Mouse (Mus musculus): ENCODE measurements around the gene Tpmt.

The Tpmt gene

DNA sequence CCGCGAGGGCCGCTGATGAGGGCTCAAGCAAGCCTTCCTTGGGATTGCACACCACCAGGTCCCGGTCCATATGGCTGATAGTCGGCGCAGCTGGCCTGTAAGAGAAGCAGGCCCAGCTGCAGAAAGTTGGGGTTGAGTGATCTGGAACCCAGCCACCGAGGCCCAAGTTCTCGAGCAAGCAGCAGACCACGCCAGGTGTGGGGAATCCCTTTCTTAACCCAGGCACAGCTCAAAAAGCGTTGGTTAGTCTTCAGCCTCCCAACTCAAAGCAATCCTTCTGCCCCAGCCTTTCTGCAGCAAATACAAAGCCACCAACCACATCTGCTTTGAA, at the start of gene Tpmt:
TSS of gene Tpmt (minus strand) at position 121 of the 331 bp plus-strand sequence.
- DNase-seq (ENCODE audit: low read depth, low spot score) = no peak

DNA sequence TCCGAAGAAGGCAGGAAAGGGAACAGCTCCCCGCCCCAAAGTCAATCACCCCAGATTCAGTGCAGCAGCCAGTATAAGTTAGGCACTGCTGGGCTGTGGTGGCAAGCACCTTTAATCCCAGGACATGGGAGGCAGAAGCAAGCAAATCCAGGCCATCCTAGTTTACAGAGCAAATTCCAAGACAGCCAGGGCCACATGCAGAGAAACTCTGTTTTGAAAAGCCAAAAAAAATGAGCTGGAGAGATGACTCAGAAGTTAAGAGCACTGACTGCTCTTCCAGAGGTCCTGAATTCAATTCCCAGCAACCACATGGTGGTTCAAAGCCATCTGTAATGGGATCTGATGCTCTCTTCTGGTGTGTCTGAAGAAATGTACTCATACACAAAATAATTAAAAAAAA, 49.3 kb upstream of the Tpmt start:
- no peak for DNase-seq (ENCODE audit: low read depth, low spot score)

DNA sequence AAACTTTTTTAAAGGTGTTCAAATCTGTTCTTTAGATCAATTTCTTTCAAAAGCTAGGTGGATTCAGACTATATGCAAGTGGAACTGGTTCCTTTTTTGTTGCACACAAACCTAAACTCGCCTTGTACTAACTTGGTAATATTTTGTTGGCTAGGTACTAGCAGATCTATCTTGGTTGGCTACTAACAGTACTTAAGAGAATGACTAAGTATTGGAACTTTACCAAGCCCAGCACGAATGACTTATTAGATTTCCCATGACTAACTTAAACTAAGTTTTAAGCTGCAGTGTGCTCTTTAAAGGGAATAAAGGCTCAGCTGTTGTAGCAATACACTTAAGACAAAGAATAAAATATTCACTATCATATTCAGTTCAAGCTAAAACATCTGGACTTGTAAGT, 44.7 kb upstream of the Tpmt start:
- DNase-seq (ENCODE audit: low read depth, low spot score) = no peak

DNA sequence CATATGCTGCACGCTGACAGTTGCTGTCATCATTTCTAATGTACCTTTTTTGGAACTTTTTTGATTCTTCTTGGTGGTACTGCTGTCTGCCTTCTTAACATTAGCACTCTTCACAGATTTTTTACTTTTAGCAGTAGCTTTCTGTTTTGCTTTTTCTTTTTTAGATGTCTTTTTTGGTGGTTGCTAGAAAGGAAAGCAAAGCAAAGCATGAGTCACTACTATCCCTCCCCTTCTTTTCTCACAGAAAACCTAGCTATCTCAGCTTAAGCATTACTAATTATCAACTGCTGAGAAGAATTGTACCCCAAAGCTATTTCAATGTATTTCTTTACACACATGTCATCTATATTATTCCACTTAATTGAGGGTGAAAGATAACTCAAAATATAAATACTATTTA, 43.9 kb upstream of the Tpmt start:
- no peak for DNase-seq (ENCODE audit: low read depth, low spot score)

DNA sequence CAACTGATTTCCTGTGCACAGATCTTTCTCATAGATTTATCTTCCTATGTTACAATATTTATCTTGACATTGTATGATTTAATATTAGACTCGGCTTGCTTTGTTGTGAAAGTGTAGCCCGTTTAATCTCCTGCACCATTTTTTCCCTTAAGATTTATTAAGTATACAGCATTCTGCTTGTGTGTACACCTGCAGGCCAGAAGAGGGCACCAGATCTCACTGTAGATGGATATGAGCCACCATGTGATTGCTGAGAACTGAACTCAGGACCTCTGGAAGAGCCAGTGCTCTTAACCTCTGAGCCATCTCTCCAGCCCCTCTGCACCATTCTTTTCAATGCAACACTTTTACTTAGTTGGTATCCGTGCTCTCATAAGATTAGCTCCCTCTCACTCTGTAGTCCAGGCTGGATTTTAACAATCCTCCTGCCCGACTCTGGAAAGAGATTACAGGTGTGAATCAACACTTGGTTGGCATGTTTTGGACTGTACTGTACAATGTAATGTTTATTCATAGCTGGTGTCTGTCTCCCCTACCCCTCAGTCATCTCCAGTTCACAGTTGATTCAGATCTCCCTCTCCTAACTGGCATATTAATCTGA, 36.5 kb upstream of the Tpmt start:
- no peak for DNase-seq (ENCODE audit: low read depth, low spot score)

DNA sequence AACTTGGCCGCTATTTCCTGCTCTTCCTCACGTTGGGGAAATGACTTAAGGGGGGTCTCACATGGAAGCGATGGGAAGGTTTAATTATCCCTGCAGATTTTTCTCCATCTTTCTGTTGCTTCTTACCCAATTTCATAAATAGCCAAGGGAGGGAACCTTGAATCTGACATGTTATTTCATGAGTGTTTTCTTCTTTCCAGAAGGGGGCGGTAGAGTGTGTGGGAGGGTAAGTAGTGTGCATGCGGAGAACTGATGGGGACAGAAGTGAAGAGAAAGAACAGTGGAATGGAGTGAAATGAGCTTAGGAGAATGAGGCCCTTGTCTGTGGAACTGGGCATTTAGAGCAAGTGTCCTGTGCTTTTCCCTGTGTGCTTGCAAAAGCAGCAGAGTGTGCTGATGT, 34.3 kb upstream of the Tpmt start:
- DNase-seq (ENCODE audit: low read depth, low spot score) = no peak

DNA sequence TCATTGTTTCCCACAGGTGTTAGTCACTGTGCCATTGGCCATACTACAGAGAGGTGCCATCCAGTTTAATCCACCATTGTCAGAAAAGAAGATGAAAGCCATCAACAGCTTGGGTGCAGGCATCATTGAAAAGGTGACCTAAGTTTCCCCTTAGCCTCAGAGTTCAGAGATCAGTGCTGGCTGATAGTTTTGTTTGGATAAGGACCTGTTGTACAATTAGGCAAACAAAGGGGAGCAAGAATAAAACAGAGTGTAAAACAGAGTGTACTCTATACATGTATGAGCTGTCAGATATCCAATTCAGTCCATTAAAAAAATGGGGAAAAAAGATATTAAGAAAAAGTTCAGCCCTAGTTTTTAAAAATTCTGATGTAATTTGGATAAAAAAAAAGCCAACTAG, 32.8 kb upstream of the Tpmt start:
- no peak for DNase-seq (ENCODE audit: low read depth, low spot score)

DNA sequence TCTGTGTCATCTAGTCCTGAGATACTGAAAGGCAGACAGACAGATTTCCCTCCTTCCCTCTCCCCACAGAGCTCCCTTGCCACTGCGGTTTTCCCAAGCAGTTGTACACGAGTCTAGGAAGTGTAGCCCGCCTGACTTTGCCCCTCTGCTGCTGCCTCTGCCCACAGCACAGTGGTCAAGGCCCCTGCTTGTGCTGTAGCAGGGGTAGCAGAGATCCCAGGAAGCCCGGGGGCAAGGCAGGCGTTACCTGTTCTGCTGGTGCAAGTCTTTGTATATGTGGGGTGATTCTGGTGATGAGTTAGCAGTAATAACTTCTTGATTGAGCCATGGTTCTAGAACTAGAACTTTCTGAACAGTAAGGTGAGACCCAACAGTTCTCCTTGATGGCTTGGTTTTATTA, 31.6 kb upstream of the Tpmt start:
- DNase-seq (ENCODE audit: low read depth, low spot score) = no peak

DNA sequence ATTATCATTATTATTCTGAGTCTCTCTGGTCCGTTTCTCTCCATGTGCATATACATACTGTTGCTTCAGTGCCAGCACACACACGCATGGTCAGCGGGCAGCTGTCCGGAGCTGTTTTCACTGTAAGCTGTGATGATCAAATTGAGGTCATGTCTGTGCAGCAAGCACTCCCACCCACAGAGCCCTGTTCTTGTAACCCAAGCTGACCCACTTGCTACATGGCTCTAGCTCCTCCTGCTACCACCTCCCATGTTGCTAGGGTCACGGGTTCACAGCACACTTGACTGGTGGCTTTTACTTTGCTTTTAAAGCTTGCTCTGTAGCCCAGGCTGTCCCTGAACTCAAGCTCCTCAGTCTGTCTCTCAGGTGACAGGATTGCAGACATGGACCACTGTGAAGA, 27.9 kb upstream of the Tpmt start:
- DNase-seq (ENCODE audit: low read depth, low spot score) = no peak

DNA sequence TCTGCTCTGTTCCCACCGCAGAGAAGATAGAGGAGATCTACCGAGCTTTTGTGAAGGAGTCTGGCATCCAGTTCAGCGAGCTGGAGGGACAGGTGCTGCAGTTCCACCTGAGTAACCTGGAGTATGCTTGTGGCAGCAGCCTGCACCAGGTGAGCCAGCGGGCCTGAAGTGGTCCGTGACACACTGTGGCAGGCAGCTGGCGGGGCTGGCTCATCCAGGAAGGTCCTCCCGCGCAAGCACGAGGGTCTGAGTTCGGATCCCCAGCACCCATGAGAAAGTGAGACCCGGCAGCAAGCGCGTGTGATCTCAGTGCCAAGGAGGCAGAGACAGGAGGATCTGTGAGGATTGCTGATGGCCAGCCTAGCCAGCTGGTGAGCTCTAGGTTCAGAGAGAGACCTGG, 27.3 kb upstream of the Tpmt start:
- DNase-seq (ENCODE audit: low read depth, low spot score) = no peak

DNA sequence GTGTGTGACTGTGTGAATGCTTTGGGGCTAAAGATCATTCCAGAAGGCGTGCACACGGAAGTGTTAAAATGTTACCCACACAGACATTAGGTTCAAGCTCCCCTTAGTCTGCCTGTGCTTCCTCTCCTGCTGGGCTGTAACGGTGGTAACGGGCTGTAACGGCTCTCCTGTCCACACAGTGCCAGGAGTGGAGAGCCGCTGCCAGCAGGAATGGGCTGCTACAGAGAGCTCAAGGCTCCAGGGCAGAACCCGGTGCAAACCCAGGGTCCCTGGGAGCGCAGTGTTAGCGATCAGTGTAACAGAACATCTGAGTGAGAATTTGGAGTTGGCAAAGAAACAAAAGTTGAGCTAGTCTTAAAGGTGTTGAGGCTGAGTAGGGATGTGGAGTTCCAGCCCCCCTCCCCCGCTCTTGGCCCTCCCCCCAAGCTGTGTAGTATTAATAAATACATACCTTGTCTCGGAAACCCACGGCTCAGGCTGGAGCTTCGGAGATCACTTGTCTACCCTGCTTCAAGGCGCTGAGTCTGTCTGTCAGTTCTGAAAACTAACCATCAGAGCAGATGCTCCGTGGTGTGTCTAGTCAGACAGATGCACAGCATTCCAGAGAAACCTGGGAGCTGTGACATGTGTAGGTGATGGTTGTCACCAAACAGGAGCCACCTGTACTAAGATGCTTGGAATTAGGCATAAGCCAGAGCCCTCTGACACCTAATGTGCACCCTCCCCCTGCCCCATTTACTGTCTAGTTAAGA, 26.0 kb upstream of the Tpmt start:
- DNase-seq (ENCODE audit: low read depth, low spot score) = no peak

DNA sequence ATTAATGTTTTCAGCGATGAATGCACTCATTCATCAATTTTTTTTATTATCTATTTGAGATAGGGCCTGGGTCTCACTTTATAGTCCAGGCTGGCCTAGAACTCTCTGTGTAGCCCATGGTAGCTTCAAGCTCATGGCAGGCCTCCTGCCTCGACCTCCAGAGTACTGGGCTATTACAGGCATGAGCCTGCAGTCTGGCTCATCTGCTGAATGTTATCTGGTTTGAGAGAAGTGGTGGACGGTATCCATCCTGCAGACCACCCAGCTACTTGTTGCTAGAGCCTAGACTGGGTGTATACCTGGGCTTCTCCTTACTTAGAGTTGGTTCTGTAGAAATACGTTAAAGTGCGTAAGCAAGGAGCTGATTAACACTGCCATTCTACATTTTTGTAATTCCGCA, 22.5 kb upstream of the Tpmt start:
- no peak for DNase-seq (ENCODE audit: low read depth, low spot score)

DNA sequence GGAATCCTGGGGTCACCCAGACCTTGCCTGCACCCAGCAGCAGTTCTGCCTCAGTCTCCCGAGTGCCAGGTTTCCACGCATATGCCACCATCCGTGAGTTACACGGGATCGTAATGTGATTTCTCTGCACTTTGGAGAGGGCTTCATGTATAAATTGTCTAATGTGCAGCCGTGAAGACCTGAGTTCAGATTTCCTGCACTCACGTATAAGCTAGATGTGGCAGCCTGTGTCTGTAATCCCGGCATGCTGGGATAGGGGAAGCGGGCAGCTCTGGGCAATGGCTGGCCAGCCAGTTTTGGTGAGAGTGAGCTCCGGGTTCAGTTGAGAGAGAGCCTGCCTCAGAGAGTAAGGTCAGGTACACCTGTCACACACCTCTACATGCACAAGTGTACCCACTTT, 22.0 kb upstream of the Tpmt start:
- no peak for DNase-seq (ENCODE audit: low read depth, low spot score)

DNA sequence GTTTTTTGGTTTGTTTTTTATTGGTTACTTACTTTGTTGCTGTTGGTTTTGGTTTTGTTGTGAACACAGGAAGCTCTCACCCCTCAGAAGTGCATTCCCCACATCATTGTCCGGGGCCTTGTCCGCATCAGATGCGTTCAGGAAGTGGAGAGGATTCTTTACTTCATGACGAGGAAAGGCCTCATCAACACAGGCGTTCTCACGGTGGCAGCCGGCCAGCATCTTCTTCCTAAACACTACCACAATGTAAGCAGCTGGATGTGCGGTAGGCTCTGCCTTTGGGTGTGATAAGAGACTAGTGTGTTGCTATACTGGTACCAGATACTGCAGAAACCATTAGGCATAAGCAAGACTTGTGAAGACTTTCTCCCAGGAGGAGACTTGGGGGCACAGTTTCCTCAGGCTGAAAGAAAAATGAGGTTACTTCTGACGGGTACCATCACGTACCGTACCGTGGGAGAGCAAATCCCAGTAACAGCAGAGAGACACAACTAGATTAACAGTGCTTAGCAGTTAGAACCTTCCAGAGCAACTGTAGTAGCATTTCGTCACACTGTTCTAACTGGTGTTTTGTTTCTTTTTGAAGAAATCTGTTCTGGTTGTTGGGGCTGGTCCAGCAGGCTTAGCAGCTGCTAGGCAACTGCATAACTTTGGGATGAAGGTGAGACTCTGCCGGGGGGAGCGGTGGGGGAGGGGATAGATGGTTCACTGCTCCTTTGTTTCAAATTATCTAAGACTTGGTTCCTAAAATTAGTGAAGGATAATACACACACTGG, 19.6 kb upstream of the Tpmt start:
- DNase-seq (ENCODE audit: low read depth, low spot score) = no peak

DNA sequence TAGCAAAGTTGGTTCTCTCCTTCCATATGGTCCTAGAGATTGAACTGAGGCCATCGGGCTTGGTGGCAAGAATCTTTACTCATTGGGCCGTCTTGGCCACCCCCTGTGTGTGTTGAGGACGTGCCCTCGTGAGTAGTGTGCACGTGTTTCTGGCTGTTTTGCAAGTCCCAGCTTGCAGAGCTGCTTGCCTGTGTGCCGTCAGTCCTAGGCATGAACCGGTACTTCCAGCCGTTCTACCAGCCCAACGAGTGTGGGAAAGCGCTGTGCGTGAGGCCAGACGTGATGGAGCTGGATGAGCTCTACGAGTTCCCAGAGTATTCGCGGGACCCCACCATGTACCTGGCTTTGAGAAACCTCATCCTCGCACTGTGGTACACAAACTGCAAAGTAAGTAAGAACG, 18.2 kb upstream of the Tpmt start:
- no peak for DNase-seq (ENCODE audit: low read depth, low spot score)

DNA sequence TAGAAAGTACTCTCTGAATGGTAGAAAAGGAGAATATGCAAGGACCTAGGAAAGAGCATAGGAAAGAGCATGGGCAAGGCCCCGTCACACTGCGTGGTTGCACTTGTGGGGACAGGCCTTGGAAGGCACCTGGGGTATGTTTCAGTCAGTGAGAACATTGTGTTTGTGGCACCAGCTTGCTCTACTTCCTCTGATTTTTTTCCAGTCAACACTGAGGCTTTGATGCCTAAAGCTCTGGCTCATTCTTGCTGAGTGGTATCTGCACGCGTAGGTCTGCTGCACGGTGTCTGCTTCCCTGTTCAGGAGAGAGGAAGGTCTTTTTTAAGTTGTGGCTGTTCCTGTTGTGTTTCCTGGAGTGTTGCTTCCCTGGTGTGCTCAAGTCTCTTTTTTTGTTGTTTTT, 12.2 kb upstream of the Tpmt start:
- DNase-seq (ENCODE audit: low read depth, low spot score) = no peak

DNA sequence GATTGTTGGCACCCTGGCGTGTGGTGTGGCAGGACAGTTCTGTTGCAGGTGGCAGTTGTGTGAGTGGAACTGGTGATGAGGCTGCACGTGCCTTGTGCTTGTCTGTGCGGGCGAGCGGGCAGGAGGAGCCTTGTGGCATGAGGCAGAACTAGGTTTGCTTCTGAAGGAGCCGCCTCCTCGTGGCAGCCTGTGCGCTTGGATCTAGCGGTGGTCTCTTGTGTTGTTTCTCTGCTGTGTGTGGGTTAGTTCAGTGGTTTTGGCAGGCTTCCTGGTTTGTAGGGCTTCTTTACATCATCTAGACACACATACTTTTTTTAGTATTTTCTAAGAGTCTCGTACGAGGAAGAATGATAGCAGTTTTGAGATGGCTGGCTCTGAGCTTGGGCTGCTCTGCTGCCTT, 11.6 kb upstream of the Tpmt start:
- DNase-seq (ENCODE audit: low read depth, low spot score) = no peak

DNA sequence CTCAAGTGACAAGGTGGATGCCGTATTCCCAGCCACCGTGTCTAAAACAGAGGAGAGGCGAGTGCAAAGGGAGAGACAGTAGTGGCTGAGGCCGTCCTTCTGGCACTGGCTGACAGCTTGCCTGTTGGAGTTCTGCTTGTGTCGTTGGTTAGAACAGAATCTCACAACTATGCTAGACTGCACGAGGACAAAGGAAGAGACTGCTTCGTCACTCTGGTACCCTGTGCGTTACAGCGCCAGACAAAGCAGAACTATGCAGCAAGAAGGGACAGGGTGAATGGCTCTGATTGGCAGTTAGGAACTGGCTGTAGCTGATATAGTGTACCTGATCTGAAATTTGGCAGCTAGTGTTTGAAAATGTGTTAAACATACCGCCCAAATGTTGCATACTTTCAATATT, 9.4 kb upstream of the Tpmt start:
- DNase-seq (ENCODE audit: low read depth, low spot score) = no peak

DNA sequence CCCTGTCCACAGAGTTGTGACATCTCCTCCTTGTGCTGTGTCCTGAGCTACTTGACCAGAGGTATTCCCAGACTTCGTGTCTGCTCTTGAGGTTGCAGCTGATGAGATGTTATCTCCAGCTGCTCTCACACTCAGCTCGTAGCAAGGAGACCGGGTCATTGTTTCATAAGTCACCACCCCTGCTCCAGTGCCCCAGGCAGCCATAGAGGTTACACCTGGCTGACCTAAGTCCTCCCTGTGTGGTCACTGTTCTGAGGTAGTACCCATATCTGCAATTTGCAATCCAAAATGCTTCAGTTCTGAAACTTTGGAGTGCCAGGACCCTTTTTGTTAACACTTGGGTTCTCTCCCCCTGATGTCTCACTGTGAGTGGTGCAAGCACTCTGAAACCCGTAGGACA, 5.5 kb upstream of the Tpmt start:
- DNase-seq (ENCODE audit: low read depth, low spot score) = no peak

DNA sequence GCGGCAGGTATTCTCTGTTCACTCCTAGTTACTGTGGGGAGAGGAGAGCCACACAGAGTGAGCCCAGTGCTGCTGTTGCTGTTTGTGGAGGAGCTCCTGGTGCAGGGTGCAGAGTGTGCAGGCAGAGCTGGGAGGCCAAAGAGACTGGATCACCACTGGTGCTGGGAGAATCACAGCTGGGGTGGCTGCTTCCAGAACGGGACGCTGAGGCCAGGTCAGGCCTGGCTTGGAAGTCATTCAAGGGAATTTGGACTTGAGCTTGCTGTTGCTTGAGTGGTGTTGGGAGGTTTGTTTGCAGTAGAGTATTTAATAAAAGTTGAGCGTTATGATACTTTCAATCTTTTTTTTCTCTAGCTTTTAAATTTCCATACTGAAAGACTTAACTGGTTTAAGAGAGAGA, 3.5 kb upstream of the Tpmt start:
- DNase-seq (ENCODE audit: low read depth, low spot score) = no peak

DNA sequence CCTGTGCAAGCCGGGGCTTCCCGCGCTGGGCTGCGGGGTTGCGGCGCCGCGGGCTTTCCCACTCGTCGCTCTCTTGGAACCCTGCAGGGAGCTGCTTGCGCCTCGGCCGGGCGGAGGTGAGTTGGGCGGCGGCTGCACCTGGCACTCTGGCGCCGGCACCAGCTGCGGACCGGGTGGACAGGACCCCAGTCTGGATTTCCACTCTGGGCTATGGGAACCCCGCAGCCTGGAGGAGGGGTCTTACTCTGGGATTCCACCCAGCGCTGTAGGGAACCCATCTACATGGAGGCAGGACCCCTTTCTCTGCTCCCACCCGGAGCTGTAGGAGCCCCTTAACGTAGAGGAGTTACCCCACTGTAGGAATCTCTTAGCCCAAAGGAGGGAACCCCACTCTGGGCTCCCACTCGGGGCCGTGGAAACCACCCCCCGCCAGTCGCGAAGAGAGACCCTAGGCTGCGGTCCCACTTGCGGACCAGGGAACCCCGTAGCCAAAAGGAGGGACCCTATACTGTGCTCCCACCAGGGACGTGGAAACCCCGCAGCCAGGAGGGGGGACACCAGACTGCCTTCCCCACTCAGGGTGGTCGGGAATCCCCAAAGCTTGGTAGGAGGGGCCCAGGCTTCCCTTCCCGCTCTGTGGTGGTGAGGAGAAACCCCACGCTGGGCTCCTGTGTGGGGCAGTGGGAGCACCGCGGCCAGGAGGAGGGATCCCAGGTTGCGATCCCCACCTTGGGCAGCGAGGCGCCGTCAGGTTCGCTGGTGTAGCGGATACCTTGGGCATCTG, 512 bp downstream of the Tpmt start:
- DNase-seq (ENCODE audit: low read depth, low spot score) = no peak

DNA sequence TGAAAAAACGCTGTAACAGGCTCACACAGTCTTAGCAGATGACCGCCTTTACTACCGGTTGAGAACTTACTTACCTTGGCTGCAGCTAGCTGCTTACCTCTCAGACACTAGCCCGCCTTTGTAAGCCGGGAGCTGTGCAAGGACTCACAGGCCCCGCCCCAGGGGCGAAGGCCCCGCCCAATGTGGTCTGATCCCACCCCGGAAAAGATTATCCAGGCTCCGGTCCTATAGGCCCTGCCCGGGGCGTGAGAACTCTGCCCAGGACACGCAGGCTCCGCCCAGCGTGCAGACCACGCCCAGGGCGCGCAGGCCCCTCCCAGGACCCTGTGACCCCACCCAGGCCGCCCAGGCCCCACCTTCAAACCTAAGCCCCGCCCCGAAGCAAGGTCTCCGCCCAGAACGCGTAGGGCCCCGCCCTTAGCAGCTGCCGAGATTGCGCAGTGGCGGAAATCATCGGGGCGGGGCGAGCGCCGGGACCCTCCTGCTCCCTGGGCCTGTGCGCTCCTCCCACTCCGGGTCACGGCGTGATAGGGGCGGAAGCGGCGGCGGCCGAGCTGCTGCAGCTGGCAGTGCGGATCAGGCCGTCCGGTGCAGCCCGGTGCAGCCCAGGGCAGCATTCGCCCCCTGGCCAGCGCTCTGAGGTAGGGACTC, 1.4 kb downstream of the Tpmt start, which contains the start of gene Kdm1b:
TSS of gene Kdm1b (plus strand) at position 470 of the 651 bp plus-strand sequence.
- DNase-seq (ENCODE audit: low read depth, low spot score) = peak; percentile 98

Data from WW6 (cell line).